Mouse (Mus musculus) embryonic facial prominence, embryonic 15.5 days (tissue): Measurements from ENCODE around the gene Abcc9. TPM values are rescaled to one million over a fixed set of nuclear protein-coding genes. Genes with fewer than 3 reads are reported as not detected.

Source experiments
- ATAC-seq: fragments of 200-750 bp; cut with Nextera tagmentation; 2 replicates; pipeline ENCODE4 v1.8.0; 2017; ENCODE audit warnings: low read depth, moderate TSS enrichment; ENCODE audit not compliant: insufficient number of reproducible peaks, low FRiP score, low TSS enrichment
- H3K27ac ChIP-seq: fragments of 300-500 bp; sonication (generic); replicated peaks from 2 replicates; pipeline ENCODE4 v1.5.1; 2015; ENCODE audit warnings: mild to moderate bottlenecking, inconsistent platforms
- H3K27me3 ChIP-seq: fragments of 300-500 bp; sonication (generic); 2 replicates; pipeline ENCODE4 v1.6.1; 2015; ENCODE audit warnings: inconsistent platforms
- H3K36me3 ChIP-seq: fragments of 300-500 bp; sonication (generic); 2 replicates; pipeline ENCODE4 v1.6.1; 2015; ENCODE audit warnings: mild to moderate bottlenecking, inconsistent platforms
- H3K4me1 ChIP-seq: fragments of 300-500 bp; sonication (generic); 2 replicates; pipeline ENCODE4 v1.6.1; 2015; ENCODE audit warnings: inconsistent platforms
- H3K4me2 ChIP-seq: fragments of 300-500 bp; sonication (generic); replicated peaks from 2 replicates; pipeline ENCODE4 v1.6.1; 2015; ENCODE audit warnings: mild to moderate bottlenecking, inconsistent platforms
- H3K4me3 ChIP-seq: fragments of 300-500 bp; sonication (generic); replicated peaks from 2 replicates; pipeline ENCODE4 v1.5.1; 2015; ENCODE audit warnings: mild to moderate bottlenecking, inconsistent platforms
- H3K9ac ChIP-seq: fragments of 300-500 bp; sonication (generic); 2 replicates; pipeline ENCODE4 v1.6.1; 2015; ENCODE audit warnings: inconsistent platforms
- H3K9me3 ChIP-seq: fragments of 300-500 bp; sonication (generic); replicated peaks from 2 replicates; pipeline ENCODE4 v1.6.1; 2016; ENCODE audit warnings: inconsistent platforms
- WGBS: fragments of 180-500 bp; shearing (Covaris S2); methylation state at CpG from one replicate; pipeline ENCODE4 v1.1.7; 2015; 5-methylcytosine and 5-hydroxymethylcytosine counted together
- polyA plus RNA-seq: library from polyadenylated mRNA; unstranded; fragments of >200 nt; fragmentation: Nextera tagmentation; extraction: Ambion mirVana; gene quantifications from 2 replicates; pipeline ENCODE4 v1.2.1, GENCODE M21; 2015

Gene Abcc9
- polyA plus RNA-seq, 1 experiment from 2014 or later: 4.9 TPM

- Histone ChIP-seq H3K27ac (0 out of 2 replicates have a peak overlapping the region, but pooled peaks have one; percentile 39), H3K27me3 (no peaks in the 10 kb centered on the region), H3K36me3 (no peaks in the 10 kb centered on the region), H3K4me2 (no peak overlapping the region), H3K4me3 (no peak overlapping the region), H3K9me3 (no peaks in the 10 kb centered on the region), H3K4me1 (no peaks in the 10 kb centered on the region), H3K9ac (no peak overlapping the region)
- 41% methylated on average over 9 of the region's 9 CpGs for WGBS
- ATAC-seq: peak; percentile 74; the same call in 1 of the 2 replicates
Measured at GRCm38 (mm10) chr6:142609401-142610373, 92.4 kb downstream of the Abcc9 start.

- 58% methylated on average over 7 of the region's 7 CpGs for WGBS
- no peak for ATAC-seq
- H3K9me3 ChIP-seq: no peaks in the 10 kb centered on the region
- no peak overlapping the region for H3K4me3 ChIP-seq
- no peak overlapping the region for H3K27ac ChIP-seq
- no peaks in the 10 kb centered on the region for H3K36me3 ChIP-seq
- no peaks in the 10 kb centered on the region for H3K4me1 ChIP-seq
- H3K4me2 ChIP-seq: no peak overlapping the region
- no peaks in the 10 kb centered on the region for H3K27me3 ChIP-seq
- H3K9ac ChIP-seq: no peak overlapping the region
Measured at GRCm38 (mm10) chr6:142607080-142607479, 95.0 kb downstream of the Abcc9 start.

GRCm38 (mm10) chr6:142602772-142603171, 99.3 kb downstream of the Abcc9 start:
- H3K27ac ChIP-seq: no peak overlapping the region
- H3K36me3 ChIP-seq: no peaks in the 10 kb centered on the region
- H3K4me1 ChIP-seq: no peaks in the 10 kb centered on the region
- WGBS: 62% methylated on average over 6 of the region's 6 CpGs
- H3K4me3 ChIP-seq: no peak overlapping the region
- no peak for ATAC-seq
- no peak overlapping the region for H3K9ac ChIP-seq
- H3K4me2 ChIP-seq: no peak overlapping the region
- no peaks in the 10 kb centered on the region for H3K9me3 ChIP-seq
- H3K27me3 ChIP-seq: no peaks in the 10 kb centered on the region

- Histone ChIP-seq H3K27ac (no peak overlapping the region), H3K4me2 (no peak overlapping the region), H3K9me3 (no peaks in the 10 kb centered on the region), H3K4me3 (no peak overlapping the region), H3K27me3 (peaks cover 1% of the 10 kb centered on the region; the same call in 1 of the 2 replicates), H3K4me1 (no peaks in the 10 kb centered on the region), H3K36me3 (no peaks in the 10 kb centered on the region), H3K9ac (no peak overlapping the region)
- no peak for ATAC-seq
- WGBS: 67% methylated on average over 4 of the region's 4 CpGs
Measured at GRCm38 (mm10) chr6:142578831-142579230, 123.3 kb downstream of the Abcc9 start.

- no peak for ATAC-seq
- WGBS: 77% methylated on average over 6 of the region's 6 CpGs
- H3K27ac ChIP-seq: no peak overlapping the region
Measured at GRCm38 (mm10) chr6:142577801-142578200, 124.3 kb downstream of the Abcc9 start.

GRCm38 (mm10) chr6:142572876-142573275, 129.2 kb downstream of the Abcc9 start:
- H3K27ac ChIP-seq: no peak overlapping the region
- H3K4me2 ChIP-seq: no peak overlapping the region
- peaks cover 10% of the 10 kb centered on the region for H3K4me1 ChIP-seq
- H3K9me3 ChIP-seq: no peaks in the 10 kb centered on the region
- peaks cover 53% of the 10 kb centered on the region for H3K27me3 ChIP-seq
- WGBS: 46% methylated on average over 6 of the region's 6 CpGs
- H3K4me3 ChIP-seq: no peak overlapping the region
- no peak for ATAC-seq
- no peak overlapping the region for H3K9ac ChIP-seq
- H3K36me3 ChIP-seq: no peaks in the 10 kb centered on the region

More at GRCm38 (mm10) chr6:142577801-142578200, 124.3 kb downstream of the Abcc9 start:
- Histone ChIP-seq H3K27me3 (peaks cover 9% of the 10 kb centered on the region), H3K9me3 (no peaks in the 10 kb centered on the region), H3K4me1 (no peaks in the 10 kb centered on the region), H3K4me3 (no peak overlapping the region), H3K4me2 (no peak overlapping the region), H3K36me3 (no peaks in the 10 kb centered on the region), H3K9ac (no peak overlapping the region)

- Histone ChIP-seq H3K9me3 (no peaks in the 10 kb centered on the region), H3K4me3 (peak overlapping the region; percentile 49), H3K4me2 (peak overlapping the region; percentile 92), H3K27me3 (peaks cover 53% of the 10 kb centered on the region), H3K4me1 (peaks cover 10% of the 10 kb centered on the region), H3K36me3 (no peaks in the 10 kb centered on the region), H3K9ac (no peak overlapping the region), H3K27ac (peak overlapping the region; percentile 39; the same call in 1 of the 2 replicates)
- no peak for ATAC-seq
- 5% methylated on average over 21 of the region's 21 CpGs for whole genome bisulfite sequencing
Measured at GRCm38 (mm10) chr6:142571629-142572360, 130.3 kb downstream of the Abcc9 start.

GRCm38 (mm10) chr6:142571055-142571618, 131.0 kb downstream of the Abcc9 start, which contains the start of gene Kcnj8:
Kcnj8 (minus strand) TSS chr6:142571614.
- ATAC-seq: peak; percentile 83
- H3K27me3 ChIP-seq: peaks cover 53% of the 10 kb centered on the region
- H3K9me3 ChIP-seq: no peaks in the 10 kb centered on the region
- 1% methylated on average over 34 of the region's 34 CpGs for WGBS
- peak within 1 kb of the TSS; percentile 92 for H3K4me2 ChIP-seq
- no peak within 1 kb of the TSS for H3K9ac ChIP-seq
- peak within 1 kb of the TSS; percentile 39; the same call in 1 of the 2 replicates for H3K27ac ChIP-seq
- H3K4me3 ChIP-seq: peak within 1 kb of the TSS; percentile 49
- no peaks in the 10 kb centered on the region for H3K36me3 ChIP-seq
- H3K4me1 ChIP-seq: peaks cover 10% of the 10 kb centered on the region

- H3K9me3 ChIP-seq: no peaks in the 10 kb centered on the region
- 0 out of 2 replicates have a peak overlapping the region, but pooled peaks have one; percentile 24 for H3K4me2 ChIP-seq
- WGBS: 8% methylated on average over 30 of the region's 30 CpGs
- ATAC-seq: no peak
- H3K4me3 ChIP-seq: peak overlapping the region; percentile 49
- H3K27me3 ChIP-seq: peaks cover 53% of the 10 kb centered on the region
- H3K9ac ChIP-seq: no peak overlapping the region
- H3K36me3 ChIP-seq: no peaks in the 10 kb centered on the region
- H3K27ac ChIP-seq: no peak overlapping the region
- peaks cover 10% of the 10 kb centered on the region for H3K4me1 ChIP-seq
Measured at GRCm38 (mm10) chr6:142570046-142570770, 131.9 kb downstream of the Abcc9 start.

GRCm38 (mm10) chr6:142568713-142569357, 133.3 kb downstream of the Abcc9 start:
- 43% methylated on average over 7 of the region's 7 CpGs for WGBS
- Histone ChIP-seq H3K9ac (no peak overlapping the region), H3K27me3 (peaks cover 52% of the 10 kb centered on the region), H3K4me3 (no peak overlapping the region), H3K4me2 (no peak overlapping the region), H3K4me1 (peaks cover 10% of the 10 kb centered on the region), H3K9me3 (no peaks in the 10 kb centered on the region), H3K36me3 (no peaks in the 10 kb centered on the region), H3K27ac (no peak overlapping the region)
- ATAC-seq: no peak
